Mouse (Mus musculus): Measurements from ENCODE around the gene Hpcal1.

DNA sequence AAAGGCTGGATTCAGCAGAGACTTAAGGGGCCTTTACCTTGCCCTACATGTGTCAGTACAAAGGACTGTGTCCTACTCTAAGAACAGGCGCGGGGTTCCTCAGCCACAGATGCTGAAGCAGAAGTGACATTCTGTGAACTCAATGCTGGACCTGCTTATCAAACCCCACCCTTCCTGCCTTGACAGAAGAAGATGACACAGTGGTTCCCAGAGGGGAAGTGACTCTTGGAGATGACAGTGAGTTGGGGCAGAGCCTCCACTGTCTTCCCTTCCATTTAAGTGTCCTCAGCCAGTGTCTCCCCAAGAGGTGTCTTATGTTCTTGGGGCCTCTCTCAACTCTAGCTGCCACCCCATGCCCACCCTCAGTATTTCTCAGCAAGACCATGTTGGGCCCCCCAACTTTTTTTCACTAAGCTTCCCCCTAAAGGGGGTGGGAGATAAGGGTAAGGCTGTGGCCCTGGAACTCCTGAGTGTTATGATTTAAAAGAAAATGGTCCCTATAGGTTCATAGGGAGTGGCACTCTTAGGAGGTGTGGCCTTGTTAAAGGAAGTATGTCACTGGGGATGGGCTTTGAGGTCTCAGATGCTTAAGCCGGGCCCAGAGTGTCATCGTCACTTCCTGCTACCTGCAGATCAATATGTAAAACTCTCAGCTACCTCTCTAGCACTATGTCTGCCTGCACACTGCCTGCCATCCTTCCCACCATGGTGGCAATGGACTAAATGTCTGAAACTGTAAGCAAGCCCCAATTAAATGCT lies 25.2 kb downstream of the Hpcal1 start:
- TF ChIP-seq CTCF (IDR thresholded peaks at IDR 0.05; ENCODE audit: extremely low read depth, insufficient read length, insufficient replicate concordance, low read depth, low read length) (no peak), POLR2A (IDR thresholded peaks at IDR 0.05; ENCODE audit: low read depth, low read length) (no peak)
